Mouse (Mus musculus) liver, embryonic 14.5 days (tissue): ENCODE measurements around the gene Tex2.

Source experiments
- CTCF ChIP-seq: IDR thresholded peaks from 2 replicates; pipeline ENCODE4 v1.5.1; 2016; ENCODE audit warnings: antibody characterized with exemption, low read depth, control low read depth
- EP300 ChIP-seq: IDR thresholded peaks from 2 replicates; pipeline ENCODE4 v1.6.1; 2016; ENCODE audit warnings: antibody characterized with exemption, low read depth

DNA sequence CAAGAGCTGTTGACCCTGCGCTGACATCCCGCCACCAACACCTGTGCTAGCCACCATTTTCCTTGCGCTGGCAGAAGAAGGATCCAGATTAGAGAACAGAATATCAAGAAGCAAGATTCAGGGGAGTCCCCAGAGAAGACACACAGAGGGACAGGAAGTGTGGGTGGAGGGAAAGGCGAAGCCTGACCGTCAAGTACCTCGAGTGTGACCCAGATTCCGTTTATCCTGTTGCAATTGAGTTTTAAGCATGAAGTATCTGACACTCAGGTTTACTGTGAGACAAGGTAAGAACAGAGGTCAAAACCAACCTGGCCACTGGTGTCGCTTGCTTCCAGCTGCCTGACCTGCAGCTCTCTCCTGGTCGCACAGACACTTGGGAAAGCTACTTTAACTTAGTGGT, 68.3 kb downstream of the Tex2 start:
- TF ChIP-seq CTCF = no peak
- TF ChIP-seq EP300 = no peak
